Mouse (Mus musculus) adrenal gland, adult 2 months (tissue): Measurements from ENCODE around the gene Lrrc32. TPM values are rescaled to one million over a fixed set of nuclear protein-coding genes. Genes with fewer than 3 reads are reported as not detected.
A peak's percentile ranks its signal among the peaks of the same experiment; 100 is the strongest.

Source experiments
- DNase-seq: peaks from one replicate; pipeline ENCODE4 v3.0.0; 2021
- long read RNA-seq: library from polyadenylated mRNA; stranded (forward); transcript quantifications from one replicate; pipeline ENCODE4 v2.0.0, GENCODE M21; 2021
- polyA plus RNA-seq: library from polyadenylated mRNA; depleted of rRNA; stranded (reverse); fragments of >200 nt; gene quantifications from 2 replicates; pipeline ENCODE4 v1.2.3, GENCODE M21; 2012; rRNA removed
- total RNA-seq, 2 experiments: library from RNA; stranded (reverse); gene quantifications; 2 replicates each; pipeline ENCODE4 v1.2.3; 2021

The Lrrc32 gene
- 10 to 100 TPM; 17.0 to 37.1 TPM for total RNA-seq
- polyA plus RNA-seq, result 16.6 and 19.4 TPM in 2 replicates
- long read RNA-seq, full-length matches to known transcripts, result 33 of 41 reads
- long read RNA-seq, partial matches to known transcripts, result 0 of 41 reads
- long read RNA-seq, other reads (novel, unspliced or antisense), result 8 of 41 reads

DNA sequence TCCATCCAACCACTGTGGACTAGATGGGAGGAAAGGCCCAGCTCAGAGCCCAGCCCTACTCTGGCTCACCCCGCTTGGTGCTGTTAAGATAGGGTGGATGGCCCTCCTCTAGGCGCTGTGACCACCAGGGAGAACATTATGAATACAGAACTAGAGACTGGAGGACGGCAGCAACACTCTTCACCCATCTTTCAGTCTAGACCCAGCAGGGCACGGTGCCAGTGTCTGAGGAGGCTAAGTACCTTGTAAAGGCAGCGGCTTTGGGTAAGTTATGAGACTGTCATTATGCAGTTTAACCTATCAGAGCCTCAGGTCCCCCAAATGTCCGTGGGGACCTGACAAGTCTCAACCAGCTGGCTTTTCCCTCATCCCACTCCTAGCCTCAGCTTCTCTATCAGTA is at the start of gene Lrrc32:
Lrrc32 (plus strand) TSS at position 153 of the 400 bp plus-strand sequence.
- no peak for DNase-seq

GRCm38 (mm10) chr7:98439956-98440466 is 49.1 kb upstream of the Lrrc32 start, which contains the start of gene Gucy2d:
Gene Gucy2d (plus strand): TSS chr7:98440416.
- no peak for DNase-seq

DNA sequence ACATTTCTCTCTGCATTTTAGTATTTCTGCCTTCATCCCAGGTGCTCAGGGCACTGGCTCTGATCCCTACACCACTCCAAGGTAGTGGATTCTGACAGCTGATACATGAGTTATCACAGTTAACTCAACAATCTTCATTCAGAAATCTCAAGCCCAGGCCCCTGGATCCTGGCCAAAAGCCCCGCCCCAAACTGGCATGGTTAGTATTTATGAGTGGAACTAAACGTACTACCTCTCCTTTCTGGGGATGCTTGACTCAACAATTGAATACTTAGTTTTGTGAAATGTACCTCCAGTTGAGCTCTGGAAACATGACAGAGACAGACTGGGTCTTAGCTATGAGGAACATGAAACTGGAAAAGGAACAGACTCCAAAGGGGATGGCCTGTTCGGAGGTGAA is 42.2 kb upstream of the Lrrc32 start:
- DNase-seq, result no peak

DNA sequence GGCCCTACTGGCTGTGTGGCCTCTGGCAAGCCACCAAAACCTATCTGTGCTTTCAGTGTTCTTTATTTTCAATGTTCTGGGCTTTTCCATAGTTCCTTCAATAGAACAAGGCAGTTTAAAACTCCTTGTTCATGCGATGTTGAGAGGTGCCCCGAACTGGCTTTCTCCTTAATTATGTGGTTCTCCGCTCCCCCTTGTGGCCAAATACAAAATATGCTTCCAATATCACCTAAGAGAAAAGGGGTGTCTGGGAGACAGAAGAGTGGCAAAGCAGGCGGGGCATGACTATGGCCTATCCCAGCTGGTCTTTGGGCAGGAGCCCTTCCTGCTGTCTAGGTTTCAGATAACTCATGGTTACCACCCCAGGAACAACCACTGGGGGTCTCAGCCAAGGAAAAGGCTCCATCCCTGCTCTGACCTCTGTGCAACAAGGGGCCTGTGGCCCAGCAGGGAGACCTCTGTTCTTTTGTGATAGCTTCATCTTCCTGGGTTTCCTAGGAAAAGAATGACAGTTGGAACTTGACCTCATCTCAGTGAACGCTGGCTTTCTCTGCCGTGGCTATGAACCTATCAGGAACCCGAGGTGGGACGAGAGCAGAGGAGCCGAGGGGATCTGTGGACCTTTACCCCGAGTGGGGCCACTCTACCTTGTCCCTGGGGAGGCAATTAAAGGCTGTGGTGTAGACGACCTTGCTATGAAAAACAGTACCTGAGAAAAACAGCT is 41.3 kb upstream of the Lrrc32 start:
- no peak for DNase-seq

DNA sequence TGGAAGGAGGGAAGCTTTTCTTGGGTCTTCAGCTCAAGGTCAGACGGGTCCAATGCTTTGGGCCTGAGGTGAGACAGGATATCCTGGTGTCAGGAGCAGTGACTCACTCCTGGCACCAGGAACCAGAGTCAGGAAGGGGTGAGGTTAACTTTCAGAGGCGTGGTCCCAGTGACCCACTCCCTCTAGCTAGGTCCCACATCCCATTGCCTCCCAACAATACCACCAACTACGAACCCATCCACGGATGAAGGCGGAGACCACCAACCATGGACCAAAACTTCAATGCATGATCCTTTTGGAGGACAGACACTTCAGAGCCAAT is 40.8 kb upstream of the Lrrc32 start:
- no peak for DNase-seq

DNA sequence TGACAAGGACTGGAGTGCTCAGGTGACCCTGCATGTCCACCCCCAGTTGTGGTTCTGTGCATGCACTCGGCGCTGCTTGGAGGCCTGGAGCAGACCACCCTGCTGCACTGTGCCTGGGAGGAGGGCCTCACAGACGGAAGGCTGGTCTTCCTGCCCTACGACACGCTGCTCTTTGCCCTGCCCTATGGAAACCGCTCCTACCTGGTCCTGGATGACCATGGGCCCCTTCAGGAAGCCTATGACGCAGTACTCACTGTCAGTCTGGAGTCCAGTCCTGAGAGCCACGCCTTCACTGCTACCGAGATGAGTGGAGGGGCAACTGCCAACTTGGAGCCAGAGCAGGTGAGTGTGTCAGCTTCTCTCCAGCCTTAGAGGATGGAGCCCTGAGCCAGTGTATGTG is 39.4 kb upstream of the Lrrc32 start:
- DNase-seq, result no peak

GRCm38 (mm10) chr7:98454397-98455120 is 34.5 kb upstream of the Lrrc32 start:
- peak; percentile 60 for DNase-seq

- DNase-seq, result no peak
These were observed 28.8 kb upstream of the Lrrc32 start for GRCm38 (mm10) chr7:98460319-98460718.

DNA sequence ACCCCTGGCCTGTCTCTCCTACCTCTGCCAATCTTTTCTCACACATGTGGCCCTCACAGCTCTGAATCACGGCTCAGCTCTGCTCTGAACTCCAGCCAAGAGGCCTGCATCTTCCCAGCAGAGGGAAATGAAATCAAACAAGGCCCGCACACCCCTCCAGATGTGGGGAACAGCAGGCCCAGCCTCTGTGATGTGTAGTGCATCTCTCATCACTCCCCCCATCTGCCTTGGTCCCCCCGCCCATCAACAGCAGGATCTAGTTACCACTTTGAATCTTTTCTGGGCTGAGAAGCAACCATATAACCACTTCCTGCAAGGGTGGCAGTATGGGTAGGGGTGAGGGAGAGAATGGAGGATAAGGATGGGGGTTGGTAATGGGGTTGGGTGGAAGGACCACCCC is 20.0 kb upstream of the Lrrc32 start:
- DNase-seq, result no peak

- no peak for DNase-seq
These were observed 16.6 kb upstream of the Lrrc32 start for GRCm38 (mm10) chr7:98472529-98472928.

DNA sequence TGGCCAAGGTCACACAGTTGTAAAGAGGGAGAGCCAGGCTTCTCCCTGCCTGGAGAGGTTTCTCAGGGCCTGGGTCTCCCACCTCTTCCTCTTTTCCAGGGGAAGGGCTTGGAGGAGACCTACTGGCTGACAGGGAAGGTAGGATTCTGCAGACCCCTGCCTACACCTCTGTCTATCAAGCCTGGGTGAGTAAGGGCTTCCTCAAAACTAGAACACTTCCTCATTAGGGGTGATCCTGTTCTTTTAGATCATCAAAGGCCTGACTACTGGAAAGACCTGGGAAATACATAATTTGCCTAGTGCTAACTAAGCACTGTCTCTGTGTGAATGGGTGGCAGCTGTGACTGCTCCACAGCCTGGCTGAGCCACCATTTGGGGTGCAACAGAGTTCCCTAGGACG is 14.5 kb upstream of the Lrrc32 start:
- DNase-seq, result no peak

DNA sequence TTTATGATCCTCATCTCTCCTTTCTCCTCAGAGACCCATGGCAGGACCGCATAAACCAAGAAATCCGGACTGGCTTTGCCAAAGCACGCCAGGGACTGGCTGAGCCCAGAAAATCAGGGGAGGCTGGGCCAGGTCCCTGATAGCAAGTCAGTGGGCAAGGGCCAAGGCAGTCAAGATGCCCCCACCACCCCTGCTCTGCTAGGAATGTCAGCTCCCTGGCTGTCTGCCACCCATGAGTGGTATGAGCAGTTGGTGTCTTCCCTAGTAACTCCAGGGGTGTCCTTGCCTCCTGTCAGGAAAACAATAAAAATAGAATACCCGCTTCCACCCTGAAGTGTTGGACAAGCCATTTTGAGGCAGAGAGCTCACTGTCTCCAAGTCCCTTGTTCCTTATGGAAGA is 11.9 kb upstream of the Lrrc32 start:
- DNase-seq, result no peak

DNA sequence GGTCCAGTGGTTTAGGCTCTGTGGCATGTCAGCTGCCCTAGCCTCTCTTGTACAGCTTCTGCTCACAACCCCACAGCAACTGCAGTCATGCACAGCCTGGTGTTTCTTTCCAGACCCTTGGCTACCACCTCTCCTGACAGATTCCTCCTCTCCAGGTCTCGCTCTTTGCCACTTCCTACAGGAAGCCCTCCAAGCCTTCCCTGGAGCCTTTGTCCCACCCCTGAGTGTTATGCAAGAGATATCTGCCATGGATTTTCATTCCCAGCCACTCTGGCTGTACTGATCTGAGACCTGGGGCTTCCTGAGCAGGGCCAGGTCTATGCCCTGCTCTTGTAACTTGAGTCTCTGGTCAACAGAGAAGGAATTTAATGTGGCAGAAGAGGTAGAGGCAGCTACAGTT is 8.6 kb upstream of the Lrrc32 start:
- DNase-seq, result no peak

- peak; percentile 86 for DNase-seq
These were observed 7.9 kb upstream of the Lrrc32 start for GRCm38 (mm10) chr7:98481066-98481734.

DNA sequence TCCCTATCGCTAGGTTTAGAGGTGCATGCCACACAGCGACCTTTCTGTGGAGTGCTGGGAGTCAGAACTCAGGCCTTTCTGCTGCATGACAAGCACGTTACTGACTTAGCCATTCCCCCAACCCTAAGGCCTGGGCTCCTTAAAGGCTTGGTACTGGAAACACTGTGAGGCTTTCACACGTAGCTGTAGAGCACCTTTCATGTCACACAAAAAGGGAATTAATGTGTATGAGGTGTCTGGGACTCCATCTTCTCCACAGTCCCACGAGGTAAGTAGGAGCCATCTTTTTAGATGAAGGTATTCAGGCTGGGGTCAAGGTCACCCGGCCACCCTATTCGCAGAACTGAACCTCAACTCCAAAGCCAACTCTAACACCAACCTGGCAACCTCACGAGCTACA is 7.2 kb upstream of the Lrrc32 start:
- DNase-seq, result no peak

DNA sequence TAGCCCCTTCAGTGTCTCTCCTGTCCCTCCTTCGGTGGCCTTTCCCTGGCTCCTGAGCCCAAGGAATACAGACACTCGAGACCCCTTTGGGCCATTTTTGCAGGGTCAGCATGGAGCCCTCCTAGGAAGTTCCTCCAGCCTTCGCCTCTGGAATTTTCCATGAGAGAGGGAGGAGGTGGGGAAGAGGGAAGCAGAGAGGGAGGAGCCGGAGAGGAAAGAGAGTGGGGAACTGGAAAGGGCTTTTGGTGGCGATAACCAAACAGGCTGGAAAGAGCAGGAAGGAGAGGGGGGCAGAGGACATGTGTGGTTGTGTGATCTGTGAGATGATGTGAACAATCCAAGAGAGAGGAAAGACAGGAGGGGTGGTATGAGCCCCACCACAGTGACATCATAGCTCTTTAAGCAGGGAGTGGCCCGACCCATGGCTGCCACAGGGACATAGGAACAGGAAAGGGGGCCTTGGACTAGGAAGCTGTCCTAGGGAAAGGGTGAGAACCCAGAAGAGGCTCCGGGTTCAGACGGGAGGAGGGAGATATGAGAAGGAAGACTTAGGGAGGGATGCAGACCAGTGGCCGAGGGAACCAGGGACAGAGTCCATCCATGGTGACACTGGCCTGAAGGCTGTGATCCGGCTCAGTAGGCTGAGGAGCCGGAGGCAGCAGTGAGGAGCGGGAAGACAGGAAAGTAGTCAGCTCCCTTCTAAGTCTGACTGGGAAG is 6.4 kb upstream of the Lrrc32 start:
- DNase-seq, result peak; percentile 25

GRCm38 (mm10) chr7:98483268-98483607 is 5.8 kb upstream of the Lrrc32 start:
- no peak for DNase-seq

GRCm38 (mm10) chr7:98484878-98485277 is 4.2 kb upstream of the Lrrc32 start:
- DNase-seq, result no peak

GRCm38 (mm10) chr7:98485508-98485907 is 3.6 kb upstream of the Lrrc32 start:
- DNase-seq, result no peak

DNA sequence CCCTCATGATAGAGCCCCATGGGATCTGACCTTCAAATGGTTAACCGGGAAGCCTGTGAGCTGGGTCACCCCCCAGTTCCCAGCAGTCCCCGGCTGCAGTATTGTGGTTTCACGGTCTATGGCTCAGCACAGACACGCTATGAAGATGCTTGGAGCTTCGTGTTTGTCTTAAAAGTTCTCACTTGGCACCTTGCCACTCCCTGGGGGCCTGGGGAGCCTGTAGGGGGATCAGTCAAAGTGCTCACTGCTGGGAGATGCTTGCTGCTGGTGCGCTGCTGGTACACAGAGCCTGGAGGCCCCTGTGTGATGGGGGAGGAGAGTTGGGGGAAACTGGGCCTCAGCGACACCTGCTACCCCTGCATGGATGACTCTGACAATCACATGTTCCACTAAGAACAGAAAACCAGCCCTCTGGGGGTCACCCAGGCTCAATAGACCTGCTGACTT is 2.6 kb upstream of the Lrrc32 start:
- no peak for DNase-seq

- no peak for DNase-seq
These were observed 1.7 kb upstream of the Lrrc32 start for GRCm38 (mm10) chr7:98487202-98487980.
